Mouse (Mus musculus) brain, embryonic 14.5 days (tissue): Measurements from ENCODE around the gene Hist1h4h. TPM values are rescaled to one million over a fixed set of nuclear protein-coding genes. Genes with fewer than 3 reads are reported as not detected.
"Not testable (repeated sequence)": the region's sequence is repeated elsewhere in the genome, so short reads cannot be mapped to it uniquely, and the experiment has no call there.

ENCODE experiments used
- DNase-seq: peaks from one replicate; pipeline ENCODE4 v3.0.0-alpha.2; 2011; ENCODE audit warnings: low read depth
- CTCF ChIP-seq: fragments of 200-500 bp; IDR thresholded peaks from 2 replicates; pipeline ENCODE4 v1.5.1; 2012; ENCODE audit warnings: inconsistent platforms, mild to moderate bottlenecking, moderate library complexity, borderline replicate concordance; ENCODE audit not compliant: insufficient read depth, insufficient read length; ENCODE audit errors: extremely low read depth
- POLR2A ChIP-seq: fragments of 200-500 bp; IDR thresholded peaks from 2 replicates; pipeline ENCODE4 v1.6.1; 2012; ENCODE audit warnings: mild to moderate bottlenecking, inconsistent platforms, borderline replicate concordance; ENCODE audit not compliant: poor library complexity, insufficient read depth, insufficient read length, severe bottlenecking; ENCODE audit errors: extremely low read depth
- polyA plus RNA-seq: library from polyadenylated mRNA; depleted of rRNA; stranded (reverse); fragments of >200 nt; gene quantifications from 2 replicates; pipeline ENCODE4 v1.2.3, GENCODE M21; 2012

Hist1h4h gene
- polyA plus RNA-seq, 1 experiment: 31.7 TPM

DNA sequence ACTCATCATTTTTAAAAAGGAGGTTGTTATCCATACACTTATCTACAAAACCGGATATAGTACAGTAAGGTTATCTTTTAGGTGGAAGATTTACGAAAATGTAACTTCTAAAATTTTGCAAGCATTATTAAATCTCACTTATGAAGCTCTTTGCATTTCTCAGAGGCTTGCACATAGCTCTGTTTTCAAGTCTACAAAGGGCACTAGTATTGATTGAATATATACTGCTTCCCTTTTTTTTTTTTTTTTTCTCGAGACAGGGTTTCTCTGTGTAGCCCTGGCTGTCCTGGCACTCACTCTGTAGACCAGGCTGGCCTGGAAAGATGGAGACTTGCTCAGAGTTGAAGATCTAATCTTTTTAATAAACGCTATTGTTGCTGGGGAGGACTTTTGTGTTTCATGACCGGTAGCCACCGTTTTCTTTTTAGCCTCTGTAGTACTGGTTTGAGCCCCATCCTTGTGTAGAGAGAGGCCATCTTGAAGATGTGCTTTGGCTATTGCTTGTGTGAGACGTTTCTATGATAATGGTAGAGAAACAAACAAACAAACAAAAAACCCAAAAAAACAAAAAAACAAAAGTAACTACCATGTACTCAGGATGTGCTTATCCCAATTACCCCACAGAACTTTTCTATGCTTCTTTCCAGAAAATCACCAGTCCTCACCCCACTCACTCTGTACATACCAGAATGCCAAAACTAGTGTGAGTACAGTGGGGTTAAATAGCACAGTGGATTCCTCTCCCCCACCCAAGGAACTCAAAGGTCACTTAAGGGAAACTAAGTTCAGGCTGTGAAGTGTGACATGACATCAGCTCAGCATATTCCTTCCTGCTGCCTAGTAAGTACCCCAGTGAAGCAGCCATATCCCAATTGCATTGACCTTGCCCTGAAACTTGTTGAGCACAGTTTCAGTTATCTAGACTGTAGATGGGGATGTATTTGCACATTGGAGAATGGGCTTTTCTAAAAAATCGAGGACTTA, 21.4 kb downstream of the Hist1h4h start:
- no peak for DNase-seq
- no peak for TF ChIP-seq POLR2A
- no peak for TF ChIP-seq CTCF

DNA sequence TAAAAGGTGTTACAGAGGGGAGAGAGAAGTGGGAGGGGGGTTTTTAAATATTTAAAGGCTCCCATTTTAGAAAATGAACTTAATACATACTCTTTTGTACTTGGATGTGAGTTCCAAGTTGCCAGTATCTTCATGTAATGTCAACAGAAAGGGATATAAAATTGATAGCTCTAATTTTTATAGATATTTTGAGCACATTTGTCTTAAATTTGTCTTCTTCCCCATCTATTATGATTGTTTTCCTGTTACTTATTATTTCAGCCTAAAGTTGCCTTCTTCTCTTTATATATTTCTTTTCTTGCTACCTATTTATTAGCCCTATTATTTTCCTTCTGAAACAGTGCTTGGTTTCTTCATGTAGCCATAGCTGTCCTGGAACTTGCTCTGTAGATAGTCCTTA, 22.1 kb downstream of the Hist1h4h start, which contains the start of gene Hist1h1d:
Gene Hist1h1d, plus strand, starts transcription at position 301 of the 400 bp plus-strand sequence.
- TF ChIP-seq POLR2A (no peak), CTCF (no peak)
- no peak for DNase-seq

DNA sequence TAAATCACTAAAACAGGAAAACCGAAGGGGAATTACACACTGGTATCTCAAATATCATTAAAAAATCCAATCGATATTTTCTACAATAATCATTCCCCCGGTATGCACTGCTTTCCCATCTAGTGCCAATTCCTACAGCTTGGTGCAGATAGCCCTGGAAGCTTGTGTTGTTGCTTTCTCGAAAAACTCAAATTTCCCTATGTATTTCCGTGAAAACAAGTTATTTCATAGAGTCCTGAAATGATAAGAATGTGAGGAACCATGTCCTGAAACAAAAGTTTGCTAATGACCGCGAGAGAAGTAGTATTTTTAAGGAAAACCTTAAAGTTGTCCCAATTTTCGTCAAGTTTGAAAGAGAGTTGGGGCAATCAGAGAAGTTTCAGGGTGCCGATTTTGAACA, 23.5 kb downstream of the Hist1h4h start:
- peak; percentile 49 for DNase-seq

DNA sequence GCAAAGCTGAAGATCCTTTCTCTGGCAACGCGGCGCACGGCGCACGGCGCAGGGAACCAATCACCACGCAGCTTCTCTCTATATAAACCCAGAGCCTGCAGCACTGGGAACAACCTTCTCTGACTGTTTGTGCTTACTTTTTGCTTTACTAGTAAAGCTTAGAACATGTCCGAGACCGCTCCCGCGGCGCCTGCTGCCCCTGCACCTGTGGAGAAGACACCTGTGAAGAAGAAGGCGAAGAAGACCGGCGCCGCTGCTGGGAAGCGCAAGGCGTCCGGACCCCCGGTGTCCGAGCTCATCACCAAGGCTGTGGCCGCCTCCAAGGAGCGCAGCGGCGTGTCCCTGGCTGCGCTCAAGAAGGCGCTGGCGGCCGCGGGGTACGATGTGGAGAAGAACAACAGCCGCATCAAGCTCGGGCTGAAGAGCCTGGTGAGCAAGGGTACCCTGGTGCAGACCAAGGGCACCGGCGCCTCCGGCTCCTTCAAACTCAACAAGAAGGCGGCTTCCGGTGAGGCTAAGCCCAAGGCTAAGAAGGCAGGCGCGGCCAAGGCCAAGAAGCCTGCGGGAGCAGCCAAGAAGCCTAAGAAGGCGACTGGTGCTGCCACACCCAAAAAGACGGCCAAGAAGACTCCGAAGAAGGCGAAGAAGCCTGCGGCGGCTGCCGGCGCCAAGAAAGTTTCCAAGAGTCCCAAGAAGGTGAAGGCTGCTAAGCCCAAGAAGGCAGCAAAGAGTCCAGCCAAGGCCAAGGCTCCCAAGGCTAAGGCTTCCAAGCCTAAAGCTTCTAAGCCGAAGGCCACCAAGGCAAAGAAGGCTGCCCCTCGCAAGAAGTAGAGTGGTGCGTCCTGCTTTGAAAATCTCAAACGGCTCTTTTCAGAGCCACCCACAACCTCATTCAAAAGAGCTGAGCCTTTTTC, 24.3 kb downstream of the Hist1h4h start:
- peak; percentile 58; the same call in 1 of the 2 replicates for TF ChIP-seq POLR2A
- no peak for TF ChIP-seq CTCF
- peak; percentile 96 for DNase-seq

More for the DNA sequence above, 23.5 kb downstream of the Hist1h4h start:
- TF ChIP-seq POLR2A (no peak), CTCF (no peak)

DNA sequence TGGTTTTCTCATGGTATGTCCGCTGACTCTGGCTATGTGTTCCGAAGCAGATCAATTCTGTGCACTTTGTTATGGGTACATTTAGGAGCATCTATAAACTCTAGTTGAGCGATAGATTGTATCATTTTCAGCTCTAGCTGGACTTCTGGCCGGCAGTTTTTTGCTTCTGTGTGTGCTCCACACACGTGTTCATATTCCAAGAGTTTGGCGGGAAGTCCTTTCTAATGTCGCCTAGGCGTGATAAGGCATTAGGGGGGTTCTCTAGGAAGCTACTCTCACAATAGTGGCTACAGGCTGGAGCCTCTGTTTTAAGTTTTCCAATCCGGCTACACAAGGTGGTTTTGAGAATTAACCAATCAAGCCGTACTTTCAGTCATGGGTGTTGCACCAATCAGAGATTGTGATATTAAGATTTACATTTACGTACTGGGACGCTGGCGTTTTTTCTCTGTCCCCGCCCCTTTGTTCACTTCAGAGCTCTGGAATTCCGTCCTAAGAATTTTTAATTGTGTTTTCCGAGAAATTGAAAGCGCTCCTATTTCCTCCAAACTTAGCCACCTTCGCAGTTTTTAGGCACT, 25.1 kb downstream of the Hist1h4h start:
- TF ChIP-seq CTCF: no peak
- TF ChIP-seq POLR2A: peak; percentile 7; the same call in 1 of the 2 replicates
- DNase-seq: peak; percentile 98

DNA sequence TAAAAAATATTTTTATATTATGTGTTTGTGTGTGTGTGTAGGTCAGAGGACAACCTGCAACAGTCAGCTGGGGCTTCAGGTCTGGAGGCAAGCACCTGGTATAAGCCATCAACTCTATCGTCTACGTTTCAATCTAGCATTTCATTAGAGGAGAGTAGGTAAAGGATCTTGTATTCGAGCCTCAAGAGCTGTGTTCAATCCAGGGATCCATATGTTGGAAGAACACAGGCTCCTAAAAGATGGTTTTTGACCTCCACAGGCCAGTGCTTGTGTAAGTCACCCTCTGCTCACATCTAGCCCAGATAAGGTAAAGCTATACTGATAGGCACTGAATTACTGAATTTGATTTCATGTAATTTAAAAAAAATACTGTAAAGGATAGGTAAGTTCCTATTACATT, 26.1 kb downstream of the Hist1h4h start:
- no peak for DNase-seq
- TF ChIP-seq CTCF (no peak), POLR2A (no peak)

DNA sequence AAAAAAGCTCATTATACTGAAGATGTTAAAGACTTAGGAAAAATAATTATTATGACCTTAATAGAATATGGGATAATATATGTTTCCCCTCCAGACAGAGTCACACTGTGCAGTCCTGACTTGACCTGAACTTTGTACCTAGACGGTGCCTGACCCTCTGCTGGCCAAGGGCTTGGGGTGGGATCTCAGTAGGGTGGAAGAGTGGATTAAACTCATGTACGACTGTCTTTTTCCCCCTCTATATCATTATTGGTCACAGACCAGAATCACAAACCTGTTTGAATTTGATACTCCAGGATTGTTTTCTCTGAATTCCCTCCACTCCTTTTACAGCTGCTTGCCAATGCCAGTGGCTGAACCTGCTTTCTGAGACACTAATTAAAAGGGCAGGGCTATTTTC, 29.8 kb downstream of the Hist1h4h start:
- not testable (repeated sequence) for DNase-seq

DNA sequence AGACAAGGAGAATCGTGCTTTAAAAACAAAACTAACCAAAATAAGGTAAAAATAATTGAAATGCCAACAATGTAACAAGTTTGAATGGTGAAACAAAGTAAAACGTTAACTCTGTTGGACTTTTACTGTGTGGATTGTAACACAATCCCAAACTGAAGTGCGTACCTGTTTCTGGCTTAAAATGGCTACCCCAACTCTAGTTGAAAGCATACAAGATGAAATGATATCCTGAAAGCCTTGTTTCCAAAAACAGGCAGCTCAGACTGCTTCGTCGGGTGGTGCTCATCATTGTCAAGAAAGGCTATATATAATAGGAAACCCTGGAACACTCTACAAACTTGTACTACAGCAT, 30.7 kb downstream of the Hist1h4h start:
- DNase-seq: not testable (repeated sequence)

DNA sequence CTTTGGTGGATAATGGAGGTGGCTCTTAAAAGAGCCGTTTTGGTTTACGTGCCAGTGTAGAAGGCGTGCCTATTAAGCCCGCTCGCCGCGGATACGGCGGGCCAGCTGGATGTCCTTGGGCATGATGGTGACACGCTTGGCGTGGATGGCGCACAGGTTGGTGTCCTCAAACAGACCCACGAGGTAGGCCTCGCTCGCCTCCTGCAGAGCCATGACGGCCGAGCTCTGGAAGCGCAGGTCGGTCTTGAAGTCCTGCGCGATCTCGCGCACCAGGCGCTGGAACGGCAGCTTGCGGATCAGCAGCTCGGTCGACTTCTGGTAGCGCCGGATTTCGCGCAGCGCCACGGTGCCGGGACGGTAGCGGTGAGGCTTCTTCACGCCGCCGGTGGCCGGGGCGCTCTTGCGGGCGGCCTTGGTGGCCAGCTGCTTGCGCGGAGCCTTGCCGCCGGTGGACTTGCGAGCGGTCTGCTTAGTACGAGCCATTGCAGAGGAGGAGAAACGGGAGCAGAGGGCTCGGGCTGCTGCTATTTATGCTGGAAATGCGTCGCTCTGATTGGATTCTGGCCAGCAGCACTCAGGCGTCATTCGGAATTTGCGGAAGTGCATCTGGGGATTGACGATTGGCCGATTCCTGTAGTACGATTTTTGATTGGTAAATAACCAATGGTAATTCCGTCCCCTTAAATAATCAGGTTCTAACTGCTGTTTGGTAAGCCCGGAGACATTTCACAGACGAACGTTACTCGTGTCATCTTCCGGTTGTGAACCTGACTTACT, 31.2 kb downstream of the Hist1h4h start, which contains the start of gene Hist1h3e:
Gene Hist1h3e, minus strand, starts transcription at position 487 of the 777 bp plus-strand sequence.
- TF ChIP-seq POLR2A: peak; percentile 75
- peak; percentile 99 for DNase-seq

DNA sequence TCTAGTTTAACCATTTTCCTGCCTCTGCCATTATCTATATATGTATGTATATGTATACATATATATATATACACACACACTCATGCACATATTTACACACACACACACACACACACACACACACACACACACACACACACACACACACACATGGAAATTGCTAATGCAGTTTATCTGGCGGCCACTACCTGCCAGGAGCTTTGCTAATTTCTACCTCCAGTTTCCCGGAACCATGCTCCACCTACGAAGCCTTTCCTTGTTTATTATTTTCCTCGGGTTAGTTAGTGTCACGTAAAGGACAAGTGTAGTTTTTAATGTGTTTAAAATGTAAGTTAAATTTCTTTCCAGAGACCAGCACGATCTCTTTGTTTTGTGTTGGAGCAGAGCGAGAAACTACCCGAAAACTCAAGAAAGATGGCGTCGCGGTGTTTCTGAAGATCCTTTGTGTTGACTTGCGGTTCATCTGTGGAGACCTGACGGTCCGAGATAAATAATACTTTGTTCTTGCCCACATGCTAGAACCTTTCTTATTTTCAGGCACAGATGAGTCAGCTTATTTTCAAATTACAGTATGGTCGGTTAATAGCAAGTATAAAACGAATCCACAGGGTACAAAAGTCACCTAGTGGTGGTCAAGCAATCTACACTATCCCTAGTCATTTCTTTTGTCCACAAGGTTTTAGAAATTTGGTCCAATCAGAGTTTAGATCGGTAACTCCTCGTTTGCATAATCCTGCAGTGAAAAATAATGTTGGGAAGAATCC, 32.0 kb downstream of the Hist1h4h start:
- peak; percentile 93 for DNase-seq
- TF ChIP-seq CTCF: no peak
- TF ChIP-seq POLR2A: no peak

DNA sequence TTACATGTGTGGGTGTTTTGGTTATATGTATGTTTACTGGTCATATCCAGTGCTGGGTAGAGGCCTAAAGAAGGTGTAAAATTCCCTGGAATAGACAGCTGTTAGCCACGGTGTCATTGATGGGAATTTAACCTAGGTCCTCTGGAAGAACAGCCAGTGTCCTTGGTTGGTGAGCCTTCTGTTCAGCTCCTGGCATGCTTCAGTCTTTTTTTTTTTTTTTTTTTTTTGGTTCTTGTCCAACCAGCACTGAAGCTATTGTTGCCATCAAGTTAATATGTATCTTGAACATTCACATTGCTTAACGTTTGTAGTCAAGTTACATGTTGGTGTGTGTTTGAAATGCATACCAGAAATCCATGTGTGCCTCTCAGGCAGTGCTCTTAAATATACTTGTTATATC, 33.6 kb downstream of the Hist1h4h start:
- DNase-seq: no peak
- TF ChIP-seq POLR2A (no peak), CTCF (no peak)

DNA sequence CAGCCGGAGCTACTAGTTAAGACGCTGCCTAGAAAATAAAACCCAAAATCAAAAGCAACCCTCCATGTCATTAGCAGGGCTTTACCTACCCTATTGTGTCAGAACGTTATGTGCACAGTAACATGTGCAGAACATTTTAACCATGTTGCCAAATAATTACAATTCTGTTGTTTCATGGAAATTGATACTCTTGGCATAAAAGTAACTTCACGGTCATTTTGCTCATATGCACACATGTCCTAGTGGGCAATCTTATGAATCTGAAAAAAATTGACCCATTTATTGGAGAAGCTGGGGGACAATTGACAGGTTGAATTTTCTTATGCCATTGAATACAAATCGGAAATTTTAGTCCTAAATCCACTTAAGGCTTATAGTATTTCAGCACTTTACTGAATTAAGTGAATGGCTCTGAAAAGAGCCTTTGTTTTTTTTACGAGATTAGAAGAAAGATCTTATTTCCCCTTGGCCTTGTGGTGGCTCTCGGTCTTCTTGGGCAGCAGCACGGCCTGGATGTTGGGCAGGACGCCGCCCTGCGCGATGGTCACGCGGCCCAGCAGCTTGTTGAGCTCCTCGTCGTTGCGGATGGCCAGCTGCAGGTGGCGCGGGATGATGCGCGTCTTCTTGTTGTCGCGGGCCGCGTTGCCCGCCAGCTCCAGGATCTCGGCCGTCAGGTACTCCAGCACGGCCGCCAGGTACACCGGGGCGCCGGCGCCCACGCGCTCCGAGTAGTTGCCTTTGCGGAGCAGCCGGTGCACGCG, 39.6 kb downstream of the Hist1h4h start:
- DNase-seq: peak; percentile 51
